Mouse (Mus musculus) megakaryocyte, embryonic 14.5 days (primary cell): Measurements from ENCODE around the gene Gm20388. TPM values are rescaled to one million over a fixed set of nuclear protein-coding genes. Genes with fewer than 3 reads are reported as not detected.

Experiments
- H3K27me3 ChIP-seq: replicated peaks from 2 replicates; pipeline ENCODE3; 2012; ENCODE audit warnings: inconsistent platforms
- H3K36me3 ChIP-seq: replicated peaks from 2 replicates; pipeline ENCODE3; 2012; ENCODE audit warnings: low read length, inconsistent platforms, mixed read lengths
- H3K4me1 ChIP-seq: 2 replicates; pipeline ENCODE4 v1.6.1; 2012; ENCODE audit warnings: inconsistent platforms
- H3K4me3 ChIP-seq: replicated peaks from 2 replicates; pipeline ENCODE3; 2012; ENCODE audit warnings: moderate library complexity, mild to moderate bottlenecking, inconsistent platforms
- H3K9me3 ChIP-seq: 2 replicates; pipeline ENCODE4 v1.6.1; 2012; ENCODE audit warnings: inconsistent platforms
- FLI1 ChIP-seq: IDR thresholded peaks from 2 replicates; pipeline ENCODE4 v1.6.1; 2012; ENCODE audit warnings: low read length, inconsistent platforms, mixed read lengths
- GATA1 ChIP-seq: IDR thresholded peaks from 3 replicates; pipeline ENCODE4 v1.6.1; 2012; ENCODE audit warnings: mixed read lengths, low read length, inconsistent platforms, borderline replicate concordance
- polyA plus RNA-seq: library from polyadenylated mRNA; stranded (reverse); fragments of >175 nt; gene quantifications from 2 replicates; pipeline ENCODE4 v1.2.3, GENCODE M21; 2012; ENCODE audit warnings: low replicate concordance; ENCODE audit not compliant: insufficient read depth

Gene Gm20388
- polyA plus RNA-seq, 1 experiment: 111 TPM

DNA sequence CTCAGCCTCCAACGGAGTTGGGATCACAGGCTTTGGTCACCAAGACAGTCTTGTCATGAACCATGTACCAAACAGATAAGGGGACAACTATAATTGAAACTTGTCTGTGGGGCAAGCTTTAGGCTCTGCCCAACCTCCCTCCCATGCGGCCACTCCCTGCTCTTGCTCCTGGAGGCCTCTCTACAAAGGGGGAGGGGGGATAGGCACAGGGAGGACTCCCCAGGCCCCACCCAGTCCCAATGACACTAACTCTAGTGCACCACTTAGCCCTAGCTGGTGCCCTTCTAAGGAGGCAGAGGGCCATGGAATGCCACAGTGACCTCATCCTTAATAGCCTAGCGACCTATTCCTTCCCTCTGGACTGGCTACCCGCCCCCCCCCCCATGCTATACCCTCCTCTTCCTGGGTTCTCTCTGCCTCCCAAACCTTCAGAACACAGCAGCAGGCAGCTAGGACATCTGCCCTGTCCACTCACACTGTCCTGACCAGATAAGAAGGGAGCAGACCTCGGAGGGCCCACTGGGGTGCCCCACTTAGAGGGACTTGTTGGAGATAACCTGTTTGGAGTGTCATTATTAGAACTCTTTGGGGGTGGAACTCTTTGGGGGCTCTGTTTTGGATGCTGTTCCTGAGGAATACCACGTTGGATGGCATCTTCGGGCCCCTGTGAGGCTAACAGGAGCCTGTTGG, 2635.6 kb downstream of the Gm20388 start:
- H3K9me3 ChIP-seq: no peaks in the 10 kb centered on the region
- peaks cover 94% of the 10 kb centered on the region for H3K4me1 ChIP-seq
- TF ChIP-seq GATA1 (no peak), FLI1 (no peak)
- no peaks in the 10 kb centered on the region for H3K27me3 ChIP-seq
- H3K36me3 ChIP-seq: peaks cover 43% of the 10 kb centered on the region
- H3K4me3 ChIP-seq: peak overlapping the region; percentile 76

DNA sequence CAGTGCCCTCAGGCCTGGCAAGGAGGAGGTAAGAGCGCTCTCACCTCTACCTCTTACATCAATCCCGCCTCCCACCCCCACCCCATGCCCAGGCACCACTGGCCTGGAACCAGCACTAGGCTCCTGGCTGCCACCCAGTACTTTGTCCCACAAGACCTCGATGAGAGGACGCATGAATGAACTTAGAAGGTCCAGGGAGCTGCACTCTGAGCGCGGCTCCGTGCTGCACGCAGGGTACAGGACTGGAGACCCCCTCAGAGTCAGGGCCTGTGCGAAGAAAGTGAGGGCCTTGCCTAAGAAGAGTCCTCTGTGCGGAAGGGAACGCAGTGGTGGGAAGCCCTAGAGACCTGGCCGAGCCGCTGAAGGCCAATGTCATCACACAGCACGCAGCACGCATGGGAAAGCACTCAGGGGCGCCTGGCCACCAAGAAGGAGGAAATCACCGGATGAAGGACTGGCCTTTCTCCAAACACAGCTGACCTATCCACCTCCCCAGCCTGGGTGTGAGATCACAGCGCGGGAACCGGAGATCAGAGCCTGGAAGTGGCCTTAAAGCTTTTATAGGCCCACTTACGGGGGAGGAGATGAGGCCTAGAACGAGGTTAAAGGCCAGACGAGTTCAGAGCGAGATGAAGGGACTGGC, 2636.3 kb downstream of the Gm20388 start:
- TF ChIP-seq GATA1 (no peak), FLI1 (no peak)
- Histone ChIP-seq H3K4me3 (peak overlapping the region; percentile 76), H3K4me1 (peaks cover 91% of the 10 kb centered on the region), H3K27me3 (no peaks in the 10 kb centered on the region), H3K36me3 (peaks cover 36% of the 10 kb centered on the region), H3K9me3 (no peaks in the 10 kb centered on the region)

DNA sequence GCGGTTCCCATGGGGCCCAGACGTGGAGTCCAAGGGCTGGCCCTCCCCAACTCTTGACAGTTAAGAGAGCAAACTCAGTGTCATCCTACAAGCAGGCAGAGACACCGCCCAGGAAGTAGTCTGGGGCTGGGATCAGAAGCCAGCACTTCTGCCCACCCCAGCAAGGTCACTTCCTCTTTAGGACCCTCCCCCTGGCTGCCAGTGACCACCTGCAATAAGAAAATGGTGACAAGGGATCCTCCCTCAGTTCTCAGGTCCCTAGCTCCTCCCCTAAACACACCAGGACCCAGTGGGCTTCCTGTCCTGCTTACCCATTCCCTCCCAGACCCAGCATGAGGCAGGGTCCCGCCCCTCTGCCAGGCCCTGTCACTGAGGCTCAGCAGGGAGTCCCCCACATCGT, 2637.2 kb downstream of the Gm20388 start:
- peaks cover 85% of the 10 kb centered on the region for H3K4me1 ChIP-seq

DNA sequence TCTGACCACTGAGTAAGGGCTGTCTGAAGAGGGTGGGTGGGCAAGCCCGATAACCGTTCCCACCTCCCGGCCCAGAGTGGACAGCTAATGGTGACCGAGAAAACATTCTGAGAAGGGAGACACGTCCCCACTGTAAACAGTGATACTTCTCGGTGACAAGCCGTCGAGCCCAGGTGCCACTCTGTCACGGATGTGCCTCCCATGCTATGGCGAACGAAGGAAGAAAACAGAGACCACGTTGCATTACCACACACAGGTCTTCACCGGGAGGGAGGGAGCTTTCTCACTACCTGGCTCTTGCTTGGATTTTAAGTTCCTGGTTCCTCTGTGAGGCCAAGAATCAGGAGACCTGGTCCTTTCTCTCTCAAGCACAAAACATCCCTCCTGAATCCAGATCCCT, 2637.7 kb downstream of the Gm20388 start:
- peaks cover 22% of the 10 kb centered on the region for H3K36me3 ChIP-seq
- peak overlapping the region; percentile 76 for H3K4me3 ChIP-seq
- no peak for TF ChIP-seq GATA1
- no peak for TF ChIP-seq FLI1
- peaks cover 82% of the 10 kb centered on the region for H3K4me1 ChIP-seq
- H3K27me3 ChIP-seq: no peaks in the 10 kb centered on the region
- H3K9me3 ChIP-seq: no peaks in the 10 kb centered on the region

More for the DNA sequence above, 2637.2 kb downstream of the Gm20388 start:
- Histone ChIP-seq H3K4me3 (peak overlapping the region; percentile 76), H3K9me3 (no peaks in the 10 kb centered on the region), H3K27me3 (no peaks in the 10 kb centered on the region), H3K36me3 (peaks cover 27% of the 10 kb centered on the region)
- TF ChIP-seq GATA1: no peak
- no peak for TF ChIP-seq FLI1

DNA sequence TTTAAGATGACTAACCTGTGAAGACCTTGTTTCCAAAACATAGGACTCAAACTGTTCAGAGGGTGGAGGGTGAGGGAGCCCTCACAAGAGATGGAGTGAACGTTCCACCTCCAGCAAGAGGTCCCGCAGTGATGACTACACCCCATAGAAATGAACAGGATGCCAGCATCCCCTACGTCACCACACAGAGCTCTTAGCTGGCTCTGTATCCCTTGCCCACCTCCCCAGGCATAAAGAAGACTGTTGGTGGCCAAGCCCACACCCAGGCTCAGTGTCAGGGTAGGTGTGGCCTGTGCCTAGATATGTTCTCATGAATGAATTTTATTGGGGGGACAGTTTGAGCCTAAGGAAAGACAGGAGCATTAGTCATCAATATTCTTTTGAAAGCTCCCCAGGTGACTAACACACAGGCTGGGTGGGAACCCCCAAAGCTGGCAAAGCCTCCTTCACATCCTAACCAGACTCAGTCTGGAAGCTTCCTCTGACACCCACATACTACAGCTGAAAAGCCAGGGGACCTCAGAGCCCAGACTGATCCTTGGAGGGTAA, 2638.3 kb downstream of the Gm20388 start:
- Histone ChIP-seq H3K27me3 (no peaks in the 10 kb centered on the region), H3K36me3 (peaks cover 16% of the 10 kb centered on the region), H3K4me1 (peaks cover 76% of the 10 kb centered on the region), H3K4me3 (peak overlapping the region; percentile 74), H3K9me3 (no peaks in the 10 kb centered on the region)
- TF ChIP-seq GATA1 (no peak), FLI1 (no peak)

DNA sequence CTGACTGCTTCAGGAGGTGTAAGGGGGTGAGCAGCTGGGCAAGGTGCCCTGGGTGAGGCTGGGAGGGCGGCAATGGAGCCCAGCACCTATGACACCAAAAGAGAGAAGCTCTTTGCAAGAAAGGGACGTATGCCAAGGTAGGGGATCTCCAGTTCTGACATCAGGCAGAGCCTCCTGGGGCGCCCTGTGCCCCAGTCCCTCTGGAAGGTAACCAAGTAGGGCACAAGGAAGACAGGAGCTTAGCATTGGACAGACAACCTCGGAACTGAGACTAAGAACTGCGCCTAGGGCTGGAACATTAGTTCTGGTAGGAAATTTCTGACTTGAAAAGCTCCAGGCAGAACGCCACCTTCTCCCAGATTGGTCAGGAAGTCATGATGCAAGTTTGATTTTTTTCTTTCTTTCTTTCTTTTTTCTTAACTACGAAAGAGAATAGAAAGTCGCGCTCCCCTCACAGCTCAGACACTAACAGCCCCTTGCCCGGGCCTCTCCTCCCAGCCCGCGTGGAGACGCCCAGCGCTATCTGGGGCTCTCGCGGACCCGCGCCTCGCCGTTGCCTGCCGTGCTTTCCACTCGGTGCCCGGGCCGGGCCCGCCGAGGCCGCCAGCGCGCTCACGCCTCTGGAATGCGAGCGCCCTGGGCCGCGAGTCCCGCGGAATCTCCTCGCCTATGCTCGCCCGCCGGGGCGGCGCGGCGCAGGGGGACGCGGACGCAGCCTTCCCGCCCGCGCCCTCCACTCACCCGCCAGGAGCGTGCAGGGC, 2639.8 kb downstream of the Gm20388 start:
- Histone ChIP-seq H3K4me1 (peaks cover 70% of the 10 kb centered on the region), H3K27me3 (no peaks in the 10 kb centered on the region), H3K4me3 (peak overlapping the region; percentile 94), H3K9me3 (no peaks in the 10 kb centered on the region), H3K36me3 (peaks cover 7% of the 10 kb centered on the region)
- TF ChIP-seq GATA1: no peak
- no peak for TF ChIP-seq FLI1

DNA sequence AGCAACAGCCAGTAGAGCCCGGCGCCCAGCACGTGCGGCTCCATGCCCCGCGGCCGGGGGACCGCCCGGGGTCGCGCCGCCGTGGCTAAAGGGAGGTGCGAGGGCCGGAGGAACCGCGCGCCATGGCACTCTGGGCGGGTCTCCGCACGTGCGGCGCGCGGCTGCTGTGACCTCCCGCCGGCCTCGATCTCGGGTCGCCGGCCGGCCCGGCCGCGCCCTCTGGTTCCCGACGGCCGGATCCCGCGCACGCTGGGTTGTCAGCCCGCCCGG, 2640.3 kb downstream of the Gm20388 start:
- Histone ChIP-seq H3K4me1 (peaks cover 70% of the 10 kb centered on the region), H3K9me3 (no peaks in the 10 kb centered on the region), H3K36me3 (peaks cover 7% of the 10 kb centered on the region), H3K27me3 (no peaks in the 10 kb centered on the region), H3K4me3 (peak overlapping the region; percentile 94)
- no peak for TF ChIP-seq FLI1
- TF ChIP-seq GATA1: no peak

DNA sequence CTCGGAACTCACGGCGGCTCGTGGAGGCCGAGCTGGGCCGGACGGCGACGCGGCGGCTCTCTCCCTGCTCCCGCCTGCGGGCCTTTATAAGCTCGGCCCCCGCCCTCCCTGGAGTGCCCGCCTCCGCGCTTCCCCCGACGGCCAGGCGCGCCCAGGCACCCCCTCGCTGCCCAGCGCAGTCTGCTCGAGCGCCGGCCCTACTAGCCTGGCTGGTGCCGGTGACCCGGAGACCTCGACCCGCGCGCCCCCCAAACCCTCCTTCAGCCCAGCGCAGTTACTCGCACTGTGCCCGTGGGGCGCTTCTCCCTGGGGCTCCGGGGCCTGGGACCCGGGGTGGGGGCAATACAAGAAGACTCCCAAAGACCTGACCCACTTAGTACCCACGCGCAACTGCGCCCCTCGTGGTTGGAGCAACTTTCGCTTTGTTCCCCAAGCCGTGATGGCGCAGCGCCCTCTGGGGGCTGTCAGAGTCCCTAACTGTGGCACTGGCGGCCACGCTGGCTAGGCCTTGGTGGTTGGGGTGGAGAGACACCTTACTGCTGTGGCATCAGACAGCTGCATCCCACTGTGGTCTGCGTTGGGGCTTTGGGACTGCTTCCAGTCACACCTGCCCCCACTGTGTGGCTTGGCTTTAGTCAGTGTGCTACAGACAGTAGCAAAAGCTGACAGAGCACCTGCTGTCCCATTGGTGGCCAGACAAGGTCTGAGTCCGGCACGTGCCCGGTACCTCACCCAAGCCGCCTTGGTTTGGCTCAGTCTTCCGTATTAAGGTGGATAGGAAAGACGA, 2640.8 kb downstream of the Gm20388 start, which contains the start of gene Piezo1:
Gene Piezo1, minus strand, starts transcription at position 65 of the 787 bp plus-strand sequence.
- H3K4me1 ChIP-seq: peaks cover 70% of the 10 kb centered on the region

DNA sequence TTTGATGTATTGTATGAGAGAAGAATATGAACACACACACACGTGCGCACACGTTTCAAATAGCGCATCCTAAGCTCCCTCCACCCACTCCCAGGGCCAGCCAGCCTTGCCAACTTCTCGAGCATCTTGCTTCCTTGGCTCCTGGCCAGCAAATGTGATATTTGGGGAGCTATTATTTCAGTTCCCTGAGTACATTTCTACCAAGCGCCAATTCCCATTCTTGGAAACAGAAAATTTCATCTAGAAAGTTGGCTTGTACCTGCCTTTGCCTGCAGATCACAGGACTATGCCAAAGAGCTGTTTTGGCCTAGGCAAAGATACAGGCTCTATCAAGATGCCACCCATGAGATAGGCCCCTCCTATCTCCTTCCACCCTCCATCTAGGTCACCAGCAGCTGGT, 2644.1 kb downstream of the Gm20388 start:
- H3K4me3 ChIP-seq: no peak overlapping the region
- H3K4me1 ChIP-seq: peaks cover 64% of the 10 kb centered on the region
- TF ChIP-seq GATA1: no peak
- no peak for TF ChIP-seq FLI1
- H3K27me3 ChIP-seq: no peaks in the 10 kb centered on the region
- H3K36me3 ChIP-seq: no peaks in the 10 kb centered on the region
- no peaks in the 10 kb centered on the region for H3K9me3 ChIP-seq

More for the DNA sequence above, 2640.8 kb downstream of the Gm20388 start, which contains the start of gene Piezo1:
- Histone ChIP-seq H3K4me3 (peak within 1 kb of the TSS; percentile 94), H3K27me3 (no peaks in the 10 kb centered on the region), H3K36me3 (peaks cover 7% of the 10 kb centered on the region), H3K9me3 (no peaks in the 10 kb centered on the region)
- TF ChIP-seq FLI1 (no peak), GATA1 (no peak)
